Mouse (Mus musculus) mesoderm, embryonic 11.5 days (tissue): ENCODE data around the gene Tbc1d22b.
A peak's percentile ranks its signal among the peaks of the same experiment; 100 is the strongest.
"Not testable (repeated sequence)": the region's sequence is repeated elsewhere in the genome, so short reads cannot be mapped to it uniquely, and the experiment has no call there.

ENCODE experiments used
- DNase-seq: peaks from one replicate; pipeline ENCODE4 v3.0.0-alpha.2; 2012; ENCODE audit warnings: low read depth, low spot score

The Tbc1d22b gene

DNA sequence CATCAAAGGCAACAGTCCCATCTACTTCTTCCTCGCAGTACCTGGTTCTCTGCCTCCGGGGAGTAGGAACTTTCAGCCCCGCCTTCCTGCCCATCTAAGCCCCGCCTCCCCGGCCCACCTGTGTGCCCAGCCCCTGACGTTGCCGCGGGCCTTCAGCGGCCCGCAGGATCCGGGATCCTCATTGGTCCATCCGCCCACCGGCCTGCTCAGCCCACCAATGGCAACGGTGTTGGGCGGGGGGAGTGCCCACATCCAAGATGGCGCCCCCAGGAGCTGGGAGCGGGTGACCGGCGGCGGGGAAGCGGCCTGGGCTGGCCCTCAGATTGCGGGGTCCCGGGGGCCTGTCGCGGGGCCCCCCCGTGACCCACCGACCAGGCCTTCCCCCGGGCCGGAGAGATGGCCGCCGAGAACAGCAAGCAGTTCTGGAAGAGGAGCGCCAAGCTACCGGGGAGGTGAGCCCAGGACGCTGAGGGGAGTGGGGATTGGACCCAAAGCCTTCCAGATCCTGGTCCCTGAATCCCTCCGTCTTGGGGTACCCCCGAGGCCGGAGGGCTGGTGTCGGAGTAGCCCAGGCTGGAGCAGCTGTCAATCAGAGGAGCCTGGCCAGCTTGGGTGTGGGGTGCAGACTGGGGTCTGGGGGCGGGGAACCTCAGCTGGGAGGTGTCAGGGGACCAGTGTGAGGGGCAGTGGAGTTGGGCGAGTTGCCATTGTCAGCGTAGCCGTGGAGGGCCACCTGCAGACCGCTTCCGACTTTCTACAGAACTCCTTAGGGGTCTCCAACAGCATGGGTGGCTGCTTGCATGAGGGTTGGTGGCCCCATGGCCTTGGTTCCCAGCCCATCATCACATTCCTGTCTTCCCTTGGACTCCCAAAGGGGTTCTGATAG is at the start of gene Tbc1d22b, which contains the start of gene Gm17657:
Tbc1d22b (plus strand) TSS at position 243 of the 886 bp plus-strand sequence.
Gm17657 (minus strand) TSS at position 96 of the 886 bp plus-strand sequence.
- peak; percentile 95 for DNase-seq

- no peak for DNase-seq
Measured at GRCm38 (mm10) chr17:29500243-29500740, 49.3 kb upstream of the Tbc1d22b start.

- no peak for DNase-seq
Measured at GRCm38 (mm10) chr17:29500802-29501469, 48.6 kb upstream of the Tbc1d22b start.

GRCm38 (mm10) chr17:29502005-29502668 is 47.4 kb upstream of the Tbc1d22b start:
- no peak for DNase-seq

GRCm38 (mm10) chr17:29502669-29503665 is 46.6 kb upstream of the Tbc1d22b start:
- no peak for DNase-seq

- DNase-seq = no peak
Measured at GRCm38 (mm10) chr17:29503700-29504099, 45.9 kb upstream of the Tbc1d22b start.

DNA sequence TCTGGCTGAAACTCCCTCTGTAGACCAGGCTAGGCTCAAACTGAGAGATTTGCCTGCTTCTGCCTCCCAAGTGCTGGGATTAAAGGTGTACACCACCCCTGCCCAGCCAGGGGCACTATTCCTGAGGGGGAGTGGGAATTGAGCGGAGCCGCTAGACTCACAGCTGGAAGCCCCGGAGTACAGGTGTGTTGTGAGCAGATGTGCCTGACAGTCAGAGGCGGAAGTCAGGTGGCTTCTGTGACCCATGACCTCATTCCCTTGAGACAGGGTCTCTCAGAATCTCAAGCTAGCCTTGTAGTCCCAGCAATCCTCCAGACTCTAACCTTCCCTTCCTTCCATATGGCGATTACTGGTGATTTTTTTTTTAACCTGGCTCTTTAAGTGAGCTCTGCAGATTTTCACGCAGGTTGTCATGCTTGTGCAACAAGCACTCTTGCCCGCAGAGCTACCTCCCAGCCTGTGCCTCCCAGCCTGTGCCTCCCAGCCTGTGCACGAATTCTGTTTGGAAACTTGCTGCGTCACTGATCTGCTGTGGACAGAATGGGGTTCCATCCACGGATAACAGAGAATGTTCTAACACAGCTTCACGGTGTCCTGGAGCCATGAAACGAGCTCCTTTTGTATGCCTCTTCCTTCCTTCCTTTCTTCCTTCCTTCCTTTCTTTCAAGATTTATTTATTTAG is 40.5 kb upstream of the Tbc1d22b start:
- no peak for DNase-seq

- no peak for DNase-seq
Measured at GRCm38 (mm10) chr17:29510691-29511090, 38.9 kb upstream of the Tbc1d22b start.

DNA sequence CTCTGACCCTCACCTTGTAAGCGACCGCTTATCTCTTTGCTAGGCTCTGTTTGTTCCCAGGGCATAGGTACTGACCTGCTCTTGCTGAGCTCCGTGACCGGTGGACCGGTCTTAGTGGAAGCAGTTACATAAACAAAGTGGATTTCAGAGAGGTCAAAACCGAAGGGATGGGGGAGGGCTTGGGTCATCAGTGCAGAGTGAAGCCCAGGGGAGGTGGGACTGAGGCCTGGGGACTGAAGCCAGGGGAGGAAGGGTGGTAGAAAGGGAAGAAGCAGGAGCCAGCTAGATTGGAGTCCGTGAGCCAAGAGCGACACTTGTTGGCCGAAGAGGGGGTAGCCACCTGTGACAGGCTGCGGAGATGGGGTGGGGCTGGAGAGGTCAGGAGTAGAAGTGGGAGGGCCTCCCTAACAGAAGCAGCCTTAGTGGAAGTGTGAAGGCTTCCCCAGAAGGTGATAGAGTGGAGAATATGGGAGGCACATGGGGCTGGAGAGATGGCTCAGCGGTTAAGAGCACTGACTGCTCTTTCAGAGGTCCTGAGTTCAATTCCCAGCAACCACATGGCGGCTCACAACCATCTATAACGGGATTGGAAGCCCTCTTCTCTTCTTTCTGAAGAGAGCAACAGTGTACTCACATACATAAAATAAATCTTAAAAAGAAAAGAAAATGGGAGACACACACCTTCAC is 36.4 kb upstream of the Tbc1d22b start:
- peak; percentile 71 for DNase-seq

- peak; percentile 86 for DNase-seq
Measured at GRCm38 (mm10) chr17:29514435-29514834, 35.1 kb upstream of the Tbc1d22b start.

- DNase-seq = not testable (repeated sequence)
Measured at GRCm38 (mm10) chr17:29518665-29519064, 30.9 kb upstream of the Tbc1d22b start.

DNA sequence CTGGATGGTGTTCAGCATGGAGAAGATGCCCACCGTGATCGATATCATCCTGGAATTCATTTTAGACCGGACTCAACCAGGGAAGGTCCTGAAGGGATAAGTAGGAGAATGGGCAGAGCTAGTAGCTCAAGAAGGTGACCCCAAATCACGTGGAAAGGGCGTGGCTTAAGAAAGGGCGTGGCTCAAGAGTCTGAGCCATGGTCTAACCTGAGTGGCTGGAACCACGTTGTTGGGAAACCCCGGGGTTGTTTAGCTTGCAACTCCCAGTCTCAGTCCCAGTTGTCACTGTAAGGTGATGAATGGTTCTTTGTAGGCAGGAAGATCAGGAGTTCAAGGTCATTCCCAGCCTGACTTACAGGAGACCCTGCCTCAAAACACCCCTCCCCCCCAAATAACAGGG is 29.9 kb upstream of the Tbc1d22b start:
- no peak for DNase-seq

GRCm38 (mm10) chr17:29525613-29526012 is 24.0 kb upstream of the Tbc1d22b start:
- DNase-seq = no peak

DNA sequence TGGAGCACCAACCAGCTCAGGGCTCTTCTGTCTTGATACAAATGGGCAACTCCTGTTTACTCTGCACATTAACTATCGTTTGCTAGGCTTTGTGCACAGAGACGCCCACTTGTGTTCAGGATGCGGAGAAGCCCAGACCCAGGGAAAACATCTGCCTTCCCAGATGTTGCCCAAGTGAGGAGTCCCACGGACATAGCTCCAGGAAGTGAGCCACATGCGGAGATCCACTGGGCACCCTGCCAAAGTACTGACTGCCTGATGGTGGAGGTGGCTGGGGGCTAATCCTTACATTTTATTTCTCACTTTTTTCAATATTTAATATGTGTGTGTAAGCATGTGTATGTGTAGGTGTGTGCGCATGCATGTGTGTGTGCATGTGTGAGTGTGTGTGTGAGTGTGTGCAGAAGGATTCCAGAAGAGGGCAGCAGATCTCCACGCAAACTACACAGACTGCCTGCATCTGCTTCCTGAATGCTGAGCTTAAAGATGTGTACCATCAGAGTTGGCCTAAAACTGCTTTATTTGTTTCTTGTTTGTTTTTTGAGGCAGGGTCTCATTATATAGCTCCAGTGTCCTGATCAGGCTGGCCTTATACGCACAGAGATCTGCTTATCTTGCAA is 20.9 kb upstream of the Tbc1d22b start:
- DNase-seq = no peak

- no peak for DNase-seq
Measured at GRCm38 (mm10) chr17:29530508-29530907, 19.1 kb upstream of the Tbc1d22b start.

DNA sequence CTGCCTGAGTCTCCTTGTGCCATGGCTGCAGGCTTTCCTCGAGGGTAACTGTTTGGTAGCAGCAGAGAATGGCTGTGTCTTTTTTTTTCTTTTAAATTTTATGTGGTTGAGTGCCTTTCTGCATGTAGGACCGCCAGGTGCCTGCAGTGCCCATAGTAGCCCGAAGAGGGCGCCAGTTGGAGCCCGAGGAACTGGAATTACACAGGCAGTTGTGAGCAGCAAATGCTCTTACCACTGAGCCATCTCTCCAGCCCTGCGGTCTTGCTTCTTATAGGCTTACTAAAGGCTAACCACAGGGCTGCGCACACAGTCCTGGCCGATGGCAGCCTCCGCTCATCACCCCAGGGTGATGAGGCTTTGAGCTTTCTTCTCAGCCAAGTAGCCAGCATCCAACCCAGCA is 18.3 kb upstream of the Tbc1d22b start:
- no peak for DNase-seq

- DNase-seq = no peak
Measured at GRCm38 (mm10) chr17:29531757-29532384, 17.7 kb upstream of the Tbc1d22b start.

DNA sequence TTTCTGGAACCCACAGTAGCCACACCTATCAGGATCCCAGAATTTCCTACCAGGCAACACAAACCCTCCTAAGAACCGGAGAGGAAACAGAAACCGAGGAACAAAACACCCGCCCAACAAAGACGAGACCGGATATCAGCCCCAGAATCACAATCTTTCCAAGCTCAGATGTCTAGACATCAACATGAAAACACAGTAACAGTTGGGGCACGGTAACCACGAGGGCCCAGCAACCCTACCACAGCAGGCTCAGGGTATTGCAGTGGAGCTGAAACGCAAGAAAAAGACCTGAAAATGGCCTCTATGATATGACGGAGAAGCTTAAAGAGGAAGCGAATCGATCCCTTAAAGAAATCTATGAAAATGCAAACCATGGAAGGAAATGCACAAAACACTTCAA is 15.7 kb upstream of the Tbc1d22b start:
- DNase-seq = no peak

- DNase-seq = no peak
Measured at GRCm38 (mm10) chr17:29540426-29540825, 9.2 kb upstream of the Tbc1d22b start.
